Mouse (Mus musculus) limb, embryonic 13.5 days (tissue): ENCODE data around the gene Tiam1. TPM values are rescaled to one million over a fixed set of nuclear protein-coding genes. Genes with fewer than 3 reads are reported as not detected.

ENCODE experiments used
- ATAC-seq: fragments of 200-750 bp; cut with Nextera tagmentation; 2 replicates; pipeline ENCODE4 v1.8.0; 2017; ENCODE audit warnings: low read depth, moderate number of reproducible peaks, moderate TSS enrichment; ENCODE audit not compliant: low FRiP score
- H3K27ac ChIP-seq: fragments of 300-500 bp; sonication (generic); 2 replicates; pipeline ENCODE4 v1.5.1; 2015; ENCODE audit warnings: inconsistent platforms, mild to moderate bottlenecking, moderate library complexity
- H3K27me3 ChIP-seq: fragments of 300-500 bp; sonication (generic); 2 replicates; pipeline ENCODE4 v1.6.1; 2015; ENCODE audit warnings: mild to moderate bottlenecking, inconsistent platforms
- H3K36me3 ChIP-seq: fragments of 300-500 bp; sonication (generic); 2 replicates; pipeline ENCODE4 v1.6.1; 2015; ENCODE audit warnings: inconsistent platforms, mild to moderate bottlenecking, moderate library complexity
- H3K4me1 ChIP-seq: fragments of 300-500 bp; sonication (generic); 2 replicates; pipeline ENCODE4 v1.6.1; 2015; ENCODE audit warnings: inconsistent platforms
- H3K4me2 ChIP-seq: fragments of 300-500 bp; sonication (generic); replicated peaks from 2 replicates; pipeline ENCODE4 v1.6.1; 2015; ENCODE audit warnings: inconsistent platforms, mild to moderate bottlenecking, moderate library complexity
- H3K4me3 ChIP-seq: fragments of 300-500 bp; sonication (generic); 2 replicates; pipeline ENCODE4 v1.5.1; 2015; ENCODE audit warnings: moderate library complexity, mild to moderate bottlenecking, inconsistent platforms
- H3K9ac ChIP-seq: fragments of 300-500 bp; sonication (generic); 2 replicates; pipeline ENCODE4 v1.6.1; 2015; ENCODE audit warnings: mild to moderate bottlenecking, inconsistent platforms
- H3K9me3 ChIP-seq: fragments of 300-500 bp; sonication (generic); 2 replicates; pipeline ENCODE4 v1.6.1; 2016; ENCODE audit warnings: inconsistent platforms
- WGBS: fragments of 180-500 bp; shearing (Covaris S2); methylation state at CpG from one replicate; pipeline ENCODE4 v1.1.7; 2015; 5-methylcytosine and 5-hydroxymethylcytosine counted together
- polyA plus RNA-seq: library from polyadenylated mRNA; unstranded; fragments of >200 nt; fragmentation: Nextera tagmentation; extraction: Ambion mirVana; gene quantifications from 2 replicates; pipeline ENCODE4 v1.2.1, GENCODE M21; 2015

Tiam1 gene
- polyA plus RNA-seq, 1 experiment from 2014 or later, result 55.0 TPM

- no peak overlapping the region for H3K27ac ChIP-seq
- no peaks in the 10 kb centered on the region for H3K27me3 ChIP-seq
- H3K36me3 ChIP-seq, result peaks cover 41% of the 10 kb centered on the region
- H3K4me1 ChIP-seq, result peaks cover 5% of the 10 kb centered on the region; the same call in 1 of the 2 replicates
- no peak for ATAC-seq
- no peaks in the 10 kb centered on the region for H3K9me3 ChIP-seq
- 85% methylated on average over 8 of the region's 8 CpGs for WGBS
- H3K4me3 ChIP-seq, result no peak overlapping the region
- no peak overlapping the region for H3K9ac ChIP-seq
- no peak overlapping the region for H3K4me2 ChIP-seq
These were observed 288.8 kb downstream of the Tiam1 start for GRCm38 (mm10) chr16:89854731-89855130.

- H3K4me1 ChIP-seq, result peaks cover 12% of the 10 kb centered on the region; the same call in 1 of the 2 replicates
- no peak for ATAC-seq
- no peak overlapping the region for H3K4me2 ChIP-seq
- no peaks in the 10 kb centered on the region for H3K9me3 ChIP-seq
- H3K9ac ChIP-seq, result no peak overlapping the region
- WGBS, result 71% methylated on average over 9 of the region's 9 CpGs
- H3K27me3 ChIP-seq, result no peaks in the 10 kb centered on the region
- H3K4me3 ChIP-seq, result no peak overlapping the region
- H3K36me3 ChIP-seq, result peaks cover 42% of the 10 kb centered on the region
- H3K27ac ChIP-seq, result no peak overlapping the region
These were observed 292.2 kb downstream of the Tiam1 start for GRCm38 (mm10) chr16:89851333-89851732.

GRCm38 (mm10) chr16:89848651-89849597, 294.6 kb downstream of the Tiam1 start:
- no peak for ATAC-seq
- H3K27me3 ChIP-seq, result no peaks in the 10 kb centered on the region
- no peak overlapping the region for H3K27ac ChIP-seq
- peaks cover 23% of the 10 kb centered on the region for H3K4me1 ChIP-seq
- no peaks in the 10 kb centered on the region for H3K9me3 ChIP-seq
- no peak overlapping the region for H3K9ac ChIP-seq
- peaks cover 25% of the 10 kb centered on the region for H3K36me3 ChIP-seq
- no peak overlapping the region for H3K4me2 ChIP-seq
- WGBS, result 86% methylated on average over 19 of the region's 19 CpGs
- H3K4me3 ChIP-seq, result no peak overlapping the region

DNA sequence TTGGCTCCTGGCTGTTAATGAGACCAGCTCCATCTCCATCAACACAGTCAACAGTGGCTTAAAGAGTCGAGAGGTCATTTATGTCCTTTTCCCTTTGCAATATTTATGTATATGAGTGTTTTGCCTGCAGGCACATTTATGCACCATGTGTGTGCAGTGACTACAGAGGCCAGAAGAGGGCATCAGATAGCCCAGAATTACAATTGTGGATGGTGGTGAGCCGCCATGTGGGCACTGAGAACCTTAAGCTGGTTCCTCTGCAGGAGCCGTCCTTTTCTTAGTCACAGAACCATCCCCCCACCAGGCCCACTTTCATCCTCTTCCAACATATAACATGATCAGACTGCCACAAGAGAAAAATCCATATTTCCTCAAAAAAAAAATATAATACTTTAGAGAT, 295.4 kb downstream of the Tiam1 start:
- no peaks in the 10 kb centered on the region for H3K9me3 ChIP-seq
- H3K27me3 ChIP-seq, result no peaks in the 10 kb centered on the region
- peaks cover 27% of the 10 kb centered on the region for H3K4me1 ChIP-seq
- ATAC-seq, result no peak
- H3K36me3 ChIP-seq, result peaks cover 25% of the 10 kb centered on the region
- 89% methylated on average over 3 of the region's 3 CpGs for WGBS
- no peak overlapping the region for H3K9ac ChIP-seq
- H3K4me2 ChIP-seq, result no peak overlapping the region
- no peak overlapping the region for H3K4me3 ChIP-seq
- H3K27ac ChIP-seq, result no peak overlapping the region

- Histone ChIP-seq H3K4me2 (no peak overlapping the region), H3K36me3 (peaks cover 35% of the 10 kb centered on the region), H3K27ac (no peak overlapping the region), H3K9ac (peak overlapping the region; percentile 48; the same call in 1 of the 2 replicates), H3K4me1 (peaks cover 32% of the 10 kb centered on the region), H3K27me3 (no peaks in the 10 kb centered on the region), H3K4me3 (no peak overlapping the region), H3K9me3 (no peaks in the 10 kb centered on the region)
- 74% methylated on average over 8 of the region's 8 CpGs for WGBS
- ATAC-seq, result no peak
These were observed 298.1 kb downstream of the Tiam1 start for GRCm38 (mm10) chr16:89845461-89845860.

DNA sequence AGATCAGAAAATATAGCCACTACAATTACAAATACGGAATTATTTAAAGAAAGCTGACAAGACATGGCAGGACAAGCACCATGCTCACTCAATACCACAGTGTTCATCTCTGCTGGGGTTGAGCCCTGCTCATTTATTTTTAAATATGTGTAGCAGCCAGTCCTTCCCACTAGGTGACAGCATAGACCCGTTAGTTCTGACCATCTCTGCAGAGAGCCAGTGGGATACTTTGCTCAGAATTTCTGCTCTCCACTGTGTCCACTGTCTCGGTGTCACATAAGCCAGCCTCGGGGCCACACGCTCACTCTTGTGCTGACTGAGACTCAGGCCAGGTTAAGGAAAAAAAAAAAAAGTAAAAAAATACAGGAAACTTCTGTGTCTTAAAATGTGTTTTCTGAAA, 299.0 kb downstream of the Tiam1 start:
- peaks cover 27% of the 10 kb centered on the region for H3K4me1 ChIP-seq
- H3K36me3 ChIP-seq, result peaks cover 37% of the 10 kb centered on the region
- WGBS, result 45% methylated on average over 5 of the region's 5 CpGs
- H3K9ac ChIP-seq, result no peak overlapping the region
- 0 out of 2 replicates have a peak, but pooled peaks have one; percentile 52 for ATAC-seq
- no peak overlapping the region for H3K27ac ChIP-seq
- no peak overlapping the region for H3K4me2 ChIP-seq
- no peaks in the 10 kb centered on the region for H3K9me3 ChIP-seq
- no peak overlapping the region for H3K4me3 ChIP-seq
- no peaks in the 10 kb centered on the region for H3K27me3 ChIP-seq

GRCm38 (mm10) chr16:89841894-89842293, 301.7 kb downstream of the Tiam1 start:
- Histone ChIP-seq H3K9ac (no peak overlapping the region), H3K36me3 (peaks cover 18% of the 10 kb centered on the region), H3K4me3 (no peak overlapping the region), H3K4me2 (no peak overlapping the region), H3K9me3 (no peaks in the 10 kb centered on the region), H3K27me3 (no peaks in the 10 kb centered on the region), H3K4me1 (peaks cover 25% of the 10 kb centered on the region), H3K27ac (no peak overlapping the region)
- ATAC-seq, result no peak
- 57% methylated on average over 6 of the region's 6 CpGs for WGBS

DNA sequence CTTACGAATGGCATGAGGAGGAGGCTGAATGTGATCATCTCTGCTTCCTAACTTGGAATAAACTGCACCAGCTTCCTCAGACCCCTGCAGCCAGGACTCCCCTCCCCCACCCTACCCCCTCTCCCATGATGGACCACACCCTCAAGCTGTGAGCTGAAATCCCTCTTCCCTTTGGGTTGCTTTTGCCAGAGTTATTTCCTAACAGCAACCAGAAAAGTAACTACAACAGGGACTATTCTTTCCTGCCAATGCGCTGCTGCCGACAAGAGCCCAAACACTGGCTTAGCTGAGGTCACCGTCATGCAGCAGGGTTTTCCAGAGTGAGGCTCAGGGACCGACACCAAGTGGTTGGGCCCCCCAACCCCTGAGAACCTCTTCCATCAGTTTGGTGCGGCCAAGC, 303.2 kb downstream of the Tiam1 start:
- H3K4me2 ChIP-seq, result no peak overlapping the region
- no peaks in the 10 kb centered on the region for H3K27me3 ChIP-seq
- no peak overlapping the region for H3K9ac ChIP-seq
- no peak overlapping the region for H3K27ac ChIP-seq
- 93% methylated on average over 6 of the region's 6 CpGs for WGBS
- H3K9me3 ChIP-seq, result no peaks in the 10 kb centered on the region
- H3K4me3 ChIP-seq, result no peak overlapping the region
- H3K36me3 ChIP-seq, result peaks cover 27% of the 10 kb centered on the region
- no peak for ATAC-seq
- H3K4me1 ChIP-seq, result peaks cover 14% of the 10 kb centered on the region

- Histone ChIP-seq H3K4me3 (no peak overlapping the region), H3K9me3 (no peaks in the 10 kb centered on the region), H3K36me3 (peaks cover 33% of the 10 kb centered on the region), H3K9ac (no peak overlapping the region), H3K4me2 (no peak overlapping the region), H3K27me3 (no peaks in the 10 kb centered on the region), H3K27ac (no peak overlapping the region), H3K4me1 (peaks cover 9% of the 10 kb centered on the region; the same call in 1 of the 2 replicates)
- WGBS, result 83% methylated on average over 5 of the region's 5 CpGs
- no peak for ATAC-seq
These were observed 303.7 kb downstream of the Tiam1 start for GRCm38 (mm10) chr16:89839829-89840228.

DNA sequence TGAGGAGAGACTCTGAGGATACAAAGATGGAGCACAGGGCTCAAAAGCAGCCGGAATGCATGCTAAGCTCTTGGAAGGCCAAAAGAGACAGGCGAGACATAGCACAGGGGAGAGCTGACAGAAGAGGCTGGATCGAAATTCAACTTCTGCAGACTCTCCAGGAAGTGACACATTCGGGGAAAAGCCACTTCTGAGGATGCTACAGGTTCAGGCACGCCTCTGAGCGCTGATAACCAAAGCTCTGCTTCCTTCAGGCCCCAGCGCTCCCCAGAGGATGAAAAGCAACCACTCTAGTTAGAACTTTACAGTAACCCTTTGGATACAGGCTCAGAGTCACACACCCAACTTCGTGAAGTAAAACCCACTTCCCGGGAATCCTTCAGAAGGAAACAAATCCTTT, 306.5 kb downstream of the Tiam1 start:
- WGBS, result 73% methylated on average over 9 of the region's 9 CpGs
- Histone ChIP-seq H3K9me3 (no peaks in the 10 kb centered on the region), H3K9ac (no peak overlapping the region), H3K36me3 (peaks cover 50% of the 10 kb centered on the region), H3K4me1 (no peaks in the 10 kb centered on the region), H3K4me3 (no peak overlapping the region), H3K27ac (no peak overlapping the region), H3K4me2 (no peak overlapping the region), H3K27me3 (no peaks in the 10 kb centered on the region)
- no peak for ATAC-seq

- Histone ChIP-seq H3K4me2 (no peak overlapping the region), H3K4me3 (no peak overlapping the region), H3K9ac (no peak overlapping the region), H3K27me3 (no peaks in the 10 kb centered on the region), H3K4me1 (no peaks in the 10 kb centered on the region), H3K9me3 (no peaks in the 10 kb centered on the region), H3K36me3 (peaks cover 38% of the 10 kb centered on the region), H3K27ac (no peak overlapping the region)
- ATAC-seq, result no peak
- 70% methylated on average over 7 of the region's 7 CpGs for WGBS
These were observed 308.0 kb downstream of the Tiam1 start for GRCm38 (mm10) chr16:89835551-89835950.

DNA sequence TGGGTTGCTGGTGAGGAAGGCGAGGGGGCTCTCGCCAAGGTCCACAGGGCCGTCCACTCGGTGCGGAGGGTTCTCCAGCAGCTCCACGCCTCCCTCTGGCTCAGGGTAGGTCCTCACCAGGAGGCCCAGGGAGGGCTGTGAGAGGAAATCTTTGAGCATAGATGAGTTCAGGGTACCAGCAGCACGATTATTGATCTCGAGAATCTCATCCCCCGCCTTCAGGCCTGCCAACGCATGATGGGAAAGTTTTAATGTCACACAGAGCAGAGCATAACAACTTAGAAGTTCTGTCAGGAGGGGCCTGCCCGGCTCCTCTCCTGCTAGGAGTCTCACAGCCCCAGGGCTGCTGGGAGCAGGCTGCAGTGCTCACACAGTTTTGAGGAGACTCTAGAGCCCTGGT, 310.6 kb downstream of the Tiam1 start:
- Histone ChIP-seq H3K4me2 (no peak overlapping the region), H3K36me3 (peaks cover 48% of the 10 kb centered on the region), H3K27me3 (no peaks in the 10 kb centered on the region), H3K4me1 (0 out of 2 replicates have a peak, but pooled peaks cover under 1% of the 10 kb centered on the region), H3K27ac (no peak overlapping the region), H3K9me3 (no peaks in the 10 kb centered on the region), H3K9ac (no peak overlapping the region), H3K4me3 (no peak overlapping the region)
- ATAC-seq, result no peak
- WGBS, result 89% methylated on average over 11 of the region's 11 CpGs
